Mouse (Mus musculus) neural tube, embryonic 13.5 days (tissue): Measurements from ENCODE around the gene Rbm17. TPM values are rescaled to one million over a fixed set of nuclear protein-coding genes. Genes with fewer than 3 reads are reported as not detected.

Source experiments
- ATAC-seq: fragments of 200-750 bp; cut with Nextera tagmentation; 2 replicates; pipeline ENCODE4 v1.8.0; 2017; ENCODE audit warnings: low read depth, mild to moderate bottlenecking, moderate TSS enrichment, moderate library complexity
- H3K27ac ChIP-seq: fragments of 300-500 bp; sonication (generic); replicated peaks from 2 replicates; pipeline ENCODE4 v1.5.1; 2015; ENCODE audit warnings: moderate library complexity, mild to moderate bottlenecking, inconsistent platforms
- H3K27me3 ChIP-seq: fragments of 300-500 bp; sonication (generic); 2 replicates; pipeline ENCODE4 v1.6.1; 2015; ENCODE audit warnings: mild to moderate bottlenecking, inconsistent platforms
- H3K36me3 ChIP-seq: fragments of 300-500 bp; sonication (generic); 2 replicates; pipeline ENCODE4 v1.6.1; 2015; ENCODE audit warnings: mild to moderate bottlenecking, inconsistent platforms
- H3K4me1 ChIP-seq: fragments of 300-500 bp; sonication (generic); replicated peaks from 2 replicates; pipeline ENCODE4 v1.6.1; 2015; ENCODE audit warnings: inconsistent platforms
- H3K4me2 ChIP-seq: fragments of 300-500 bp; sonication (generic); 2 replicates; pipeline ENCODE4 v1.6.1; 2015; ENCODE audit warnings: inconsistent platforms, mild to moderate bottlenecking, moderate library complexity
- H3K4me3 ChIP-seq: fragments of 300-500 bp; sonication (generic); 2 replicates; pipeline ENCODE4 v1.5.1; 2015; ENCODE audit warnings: mild to moderate bottlenecking, inconsistent platforms
- H3K9ac ChIP-seq: fragments of 300-500 bp; sonication (generic); 2 replicates; pipeline ENCODE4 v1.6.1; 2015; ENCODE audit warnings: moderate library complexity, mild to moderate bottlenecking, inconsistent platforms
- H3K9me3 ChIP-seq: fragments of 300-500 bp; sonication (generic); 2 replicates; pipeline ENCODE4 v1.6.1; 2016; ENCODE audit warnings: inconsistent platforms
- WGBS: fragments of 180-500 bp; shearing (Covaris S2); methylation state at CpG from one replicate; pipeline ENCODE4 v1.1.7; 2015; 5-methylcytosine and 5-hydroxymethylcytosine counted together
- polyA plus RNA-seq: library from polyadenylated mRNA; unstranded; fragments of >200 nt; fragmentation: Nextera tagmentation; extraction: Ambion mirVana; gene quantifications from 2 replicates; pipeline ENCODE4 v1.2.1, GENCODE M21; 2015

Rbm17 gene
- polyA plus RNA-seq, 1 experiment from 2014 or later: 131 TPM

GRCm38 (mm10) chr2:11553471-11554400, 50.2 kb downstream of the Rbm17 start, which contains the start of gene Pfkfb3:
Pfkfb3 (minus strand) TSS chr2:11554077.
- Histone ChIP-seq H3K27me3 (peaks cover 39% of the 10 kb centered on the region), H3K4me1 (peaks cover 22% of the 10 kb centered on the region), H3K36me3 (no peaks in the 10 kb centered on the region), H3K27ac (no peak within 1 kb of the TSS), H3K9ac (peak within 1 kb of the TSS; percentile 73), H3K4me2 (peak within 1 kb of the TSS; percentile 100), H3K4me3 (peak within 1 kb of the TSS; percentile 59), H3K9me3 (no peaks in the 10 kb centered on the region)
- 2% methylated on average over 66 of the region's 67 CpGs for WGBS
- peak; percentile 91 for ATAC-seq

- 5% methylated on average over 15 of the region's 15 CpGs for WGBS
- peak overlapping the region; percentile 59 for H3K4me3 ChIP-seq
These were observed 50.9 kb downstream of the Rbm17 start for GRCm38 (mm10) chr2:11552966-11553451.

GRCm38 (mm10) chr2:11552297-11552821, 51.6 kb downstream of the Rbm17 start:
- Histone ChIP-seq H3K4me2 (peak overlapping the region; percentile 100), H3K27me3 (peaks cover 39% of the 10 kb centered on the region), H3K4me3 (no peak overlapping the region), H3K27ac (no peak overlapping the region), H3K4me1 (peaks cover 22% of the 10 kb centered on the region), H3K36me3 (no peaks in the 10 kb centered on the region), H3K9ac (no peak overlapping the region), H3K9me3 (no peaks in the 10 kb centered on the region)
- 6% methylated on average over 9 of the region's 9 CpGs for WGBS
- ATAC-seq: peak; percentile 37; the same call in 1 of the 2 replicates

More at GRCm38 (mm10) chr2:11552966-11553451, 50.9 kb downstream of the Rbm17 start:
- Histone ChIP-seq H3K4me2 (peak overlapping the region; percentile 100), H3K27ac (no peak overlapping the region), H3K36me3 (no peaks in the 10 kb centered on the region), H3K27me3 (peaks cover 39% of the 10 kb centered on the region), H3K9me3 (no peaks in the 10 kb centered on the region), H3K9ac (peak overlapping the region; percentile 73), H3K4me1 (peaks cover 22% of the 10 kb centered on the region)
- ATAC-seq: peak; percentile 51

GRCm38 (mm10) chr2:11551726-11552125, 52.2 kb downstream of the Rbm17 start:
- no peaks in the 10 kb centered on the region for H3K36me3 ChIP-seq
- no peak overlapping the region for H3K4me3 ChIP-seq
- H3K9ac ChIP-seq: no peak overlapping the region
- no peak for ATAC-seq
- H3K27ac ChIP-seq: no peak overlapping the region
- peaks cover 39% of the 10 kb centered on the region for H3K27me3 ChIP-seq
- H3K4me1 ChIP-seq: peaks cover 22% of the 10 kb centered on the region
- H3K9me3 ChIP-seq: no peaks in the 10 kb centered on the region
- no peak overlapping the region for H3K4me2 ChIP-seq
- 7% methylated on average over 1 of the region's 1 CpGs for WGBS

GRCm38 (mm10) chr2:11548508-11548907, 55.4 kb downstream of the Rbm17 start:
- Histone ChIP-seq H3K9me3 (no peaks in the 10 kb centered on the region), H3K9ac (no peak overlapping the region), H3K4me2 (no peak overlapping the region), H3K4me3 (no peak overlapping the region), H3K4me1 (peaks cover 15% of the 10 kb centered on the region), H3K27me3 (peaks cover 19% of the 10 kb centered on the region), H3K27ac (no peak overlapping the region), H3K36me3 (no peaks in the 10 kb centered on the region)
- ATAC-seq: no peak
- WGBS: 92% methylated on average over 10 of the region's 10 CpGs

GRCm38 (mm10) chr2:11547609-11548008, 56.3 kb downstream of the Rbm17 start:
- Histone ChIP-seq H3K4me3 (no peak overlapping the region), H3K27me3 (peaks cover 10% of the 10 kb centered on the region), H3K9ac (no peak overlapping the region), H3K4me2 (no peak overlapping the region), H3K27ac (no peak overlapping the region), H3K4me1 (peaks cover 6% of the 10 kb centered on the region), H3K36me3 (no peaks in the 10 kb centered on the region), H3K9me3 (no peaks in the 10 kb centered on the region)
- 73% methylated on average over 2 of the region's 2 CpGs for WGBS
- no peak for ATAC-seq

- Histone ChIP-seq H3K36me3 (no peaks in the 10 kb centered on the region), H3K4me2 (no peak overlapping the region), H3K4me1 (no peaks in the 10 kb centered on the region), H3K9ac (no peak overlapping the region), H3K27ac (no peak overlapping the region), H3K9me3 (no peaks in the 10 kb centered on the region), H3K27me3 (peaks cover 2% of the 10 kb centered on the region; the same call in 1 of the 2 replicates), H3K4me3 (no peak overlapping the region)
- WGBS: 85% methylated on average over 8 of the region's 8 CpGs
- ATAC-seq: no peak
These were observed 57.9 kb downstream of the Rbm17 start for GRCm38 (mm10) chr2:11546091-11546490.

GRCm38 (mm10) chr2:11545380-11545779, 58.6 kb downstream of the Rbm17 start:
- Histone ChIP-seq H3K4me1 (no peaks in the 10 kb centered on the region), H3K27me3 (no peaks in the 10 kb centered on the region), H3K36me3 (no peaks in the 10 kb centered on the region), H3K4me3 (no peak overlapping the region), H3K9me3 (no peaks in the 10 kb centered on the region), H3K4me2 (no peak overlapping the region), H3K27ac (no peak overlapping the region), H3K9ac (no peak overlapping the region)
- 35% methylated on average over 1 of the region's 1 CpGs for WGBS
- ATAC-seq: no peak

- ATAC-seq: no peak
- Histone ChIP-seq H3K4me3 (no peak overlapping the region), H3K9ac (no peak overlapping the region), H3K4me1 (no peaks in the 10 kb centered on the region), H3K4me2 (no peak overlapping the region), H3K9me3 (no peaks in the 10 kb centered on the region), H3K36me3 (no peaks in the 10 kb centered on the region), H3K27ac (no peak overlapping the region), H3K27me3 (no peaks in the 10 kb centered on the region)
- 77% methylated on average over 5 of the region's 5 CpGs for WGBS
These were observed 59.6 kb downstream of the Rbm17 start for GRCm38 (mm10) chr2:11544342-11544741.

GRCm38 (mm10) chr2:11543158-11543557, 60.8 kb downstream of the Rbm17 start:
- Histone ChIP-seq H3K4me2 (no peak overlapping the region), H3K27me3 (no peaks in the 10 kb centered on the region), H3K27ac (no peak overlapping the region), H3K4me1 (no peaks in the 10 kb centered on the region), H3K4me3 (no peak overlapping the region), H3K9ac (no peak overlapping the region), H3K9me3 (no peaks in the 10 kb centered on the region), H3K36me3 (no peaks in the 10 kb centered on the region)
- no peak for ATAC-seq
- WGBS: 79% methylated on average over 7 of the region's 7 CpGs

- no peaks in the 10 kb centered on the region for H3K36me3 ChIP-seq
- H3K27me3 ChIP-seq: no peaks in the 10 kb centered on the region
- WGBS: 86% methylated on average over 1 of the region's 1 CpGs
- peak; percentile 69; the same call in 1 of the 2 replicates for ATAC-seq
- H3K9me3 ChIP-seq: no peaks in the 10 kb centered on the region
- H3K4me1 ChIP-seq: no peaks in the 10 kb centered on the region
- no peak overlapping the region for H3K4me2 ChIP-seq
- no peak overlapping the region for H3K27ac ChIP-seq
- no peak overlapping the region for H3K4me3 ChIP-seq
- no peak overlapping the region for H3K9ac ChIP-seq
These were observed 61.3 kb downstream of the Rbm17 start for GRCm38 (mm10) chr2:11542640-11543039.

GRCm38 (mm10) chr2:11542121-11542520, 61.8 kb downstream of the Rbm17 start:
- peaks cover 5% of the 10 kb centered on the region; the same call in 1 of the 2 replicates for H3K27me3 ChIP-seq
- 93% methylated on average over 1 of the region's 1 CpGs for WGBS

More at GRCm38 (mm10) chr2:11542121-11542520, 61.8 kb downstream of the Rbm17 start:
- Histone ChIP-seq H3K4me3 (no peak overlapping the region), H3K36me3 (no peaks in the 10 kb centered on the region), H3K27ac (no peak overlapping the region), H3K9me3 (no peaks in the 10 kb centered on the region), H3K9ac (no peak overlapping the region), H3K4me1 (no peaks in the 10 kb centered on the region), H3K4me2 (no peak overlapping the region)
- no peak for ATAC-seq
